Mouse (Mus musculus): Measurements from ENCODE around the gene Schip1.

DNA sequence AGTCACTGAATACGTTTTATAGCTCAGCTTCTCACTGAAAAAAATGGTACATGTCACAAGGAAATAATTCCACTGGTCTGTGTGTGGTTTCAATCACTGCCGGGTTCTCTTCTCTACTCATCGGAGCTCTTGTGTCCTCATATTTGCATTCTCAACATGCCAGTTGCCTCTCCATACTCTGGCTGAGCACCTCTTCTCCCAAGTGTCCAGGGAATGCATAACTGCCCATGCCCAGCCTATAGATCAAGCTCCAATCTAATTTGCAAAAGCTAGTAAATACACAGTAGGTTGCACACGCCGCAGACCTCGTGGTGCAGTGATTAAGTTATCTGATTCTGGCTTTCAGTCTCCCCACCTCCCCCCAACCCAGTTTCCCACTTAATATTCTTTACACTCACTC is 261.0 kb downstream of the Schip1 start:
- TF ChIP-seq CTCF (IDR thresholded peaks at IDR 0.05; ENCODE audit: low read depth), result no peak
- TF ChIP-seq EP300 (optimal IDR thresholded peaks at IDR 0.05), result no peak

All from stomach, postnatal 0 days (tissue).